Mouse (Mus musculus) ZHBTc4 (cell line): ENCODE measurements at regions not wholly inside any gene's neighbourhood (a gene's known extent, or its start where the extent isn't known, plus 50 kb on each side); places are given as distances from the start of the nearest gene placed in this dataset.

ENCODE experiments used
- DNase-seq: peaks from one replicate; pipeline ENCODE4 v3.0.0-alpha.2; 2011; ENCODE audit warnings: low read depth, low spot score

DNA sequence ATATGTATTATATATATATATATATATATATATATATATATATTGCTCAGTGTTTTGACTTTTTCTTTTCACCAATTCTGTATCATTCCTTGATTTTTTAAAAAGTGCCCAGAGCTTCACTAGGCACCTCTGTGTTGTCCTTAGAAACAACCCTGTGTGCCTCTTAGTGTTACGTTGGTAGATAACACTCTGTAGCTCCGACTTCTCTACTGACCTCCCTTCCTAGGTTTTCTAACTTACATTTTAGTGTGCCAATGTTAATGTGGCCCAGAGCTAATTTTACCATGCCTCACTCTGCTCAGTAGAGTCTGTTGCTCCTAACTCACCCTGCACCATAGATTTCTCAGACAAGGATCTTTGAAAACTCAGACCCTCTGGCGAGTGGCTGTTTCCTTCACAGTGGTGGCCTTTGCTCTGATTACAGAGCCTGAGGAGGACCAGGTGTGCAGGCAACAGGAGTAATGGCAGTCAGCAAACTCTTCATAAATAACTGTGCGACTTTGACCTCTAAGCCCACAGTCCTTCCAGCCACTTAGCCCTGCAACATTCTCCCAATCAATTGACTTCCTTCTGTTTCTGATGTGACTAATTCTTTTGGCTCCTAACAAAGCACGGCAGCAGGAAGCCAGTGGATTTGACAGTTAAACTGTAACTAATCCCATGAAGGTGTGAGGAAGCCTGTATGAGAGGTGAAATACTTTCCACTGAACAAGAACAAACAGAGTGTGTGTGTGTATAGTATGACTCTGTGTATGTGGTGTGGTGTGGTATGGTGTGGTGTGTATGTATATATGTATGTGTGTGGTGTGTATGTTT is 53.6 kb upstream of the Actr3 start:
- DNase-seq, result no peak

- no peak for DNase-seq
Measured at GRCm38 (mm10) chr1:125491014-125491413, 55.5 kb upstream of the Actr3 start.

DNA sequence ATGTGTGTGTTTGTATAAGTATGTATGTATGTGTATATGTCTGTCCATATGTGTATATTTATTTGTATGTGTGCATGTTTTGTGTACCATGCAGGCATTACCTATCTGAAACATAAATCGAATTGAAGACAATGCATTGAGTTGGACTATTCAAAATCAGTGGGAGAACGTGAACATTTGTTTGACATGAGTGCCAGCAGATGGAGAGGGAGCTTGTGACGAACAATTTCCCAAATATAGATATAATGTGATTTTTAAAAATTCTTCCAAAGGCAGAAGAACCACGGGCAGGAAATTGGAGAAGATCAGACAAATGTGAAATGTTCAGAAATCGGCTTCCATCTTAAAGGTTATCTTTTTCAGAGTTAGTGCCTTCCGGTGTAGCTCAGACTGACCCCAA is 59.1 kb upstream of the Actr3 start:
- no peak for DNase-seq

- peak; percentile 33 for DNase-seq
Measured at GRCm38 (mm10) chr1:125495320-125496083, 60.0 kb upstream of the Actr3 start.

DNA sequence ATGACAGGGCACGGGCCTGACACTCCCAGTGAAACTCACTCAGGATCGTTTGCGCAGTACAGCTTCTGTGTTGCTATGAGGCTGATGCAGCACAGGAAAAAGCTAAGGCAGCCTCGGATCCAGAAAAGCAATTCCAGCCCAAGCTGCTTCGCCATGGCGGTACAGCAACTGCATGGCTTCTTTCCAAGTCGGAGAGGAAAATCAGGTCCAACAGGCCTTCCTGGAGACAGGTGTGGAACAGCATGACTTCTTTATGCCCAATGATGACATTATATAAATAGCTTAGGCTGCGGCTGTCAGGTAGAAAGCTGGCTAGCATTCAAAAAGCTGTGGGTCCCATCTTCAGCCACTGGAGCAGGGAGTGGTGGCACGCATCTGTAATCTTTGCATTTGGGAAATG is 61.5 kb upstream of the Actr3 start:
- DNase-seq, result no peak

- no peak for DNase-seq
Measured at GRCm38 (mm10) chr1:125501964-125502517, 58.4 kb upstream of the Slc35f5 start.

- DNase-seq, result no peak
Measured at GRCm38 (mm10) chr1:125503878-125504277, 56.5 kb upstream of the Slc35f5 start.

- DNase-seq, result no peak
Measured at GRCm38 (mm10) chr1:125507786-125508514, 52.4 kb upstream of the Slc35f5 start.

- DNase-seq, result no peak
Measured at GRCm38 (mm10) chr1:125508594-125509257, 51.7 kb upstream of the Slc35f5 start.
